Mouse (Mus musculus) adrenal gland, postnatal 36 days (tissue): ENCODE results near the gene S100a11. TPM values are rescaled to one million over a fixed set of nuclear protein-coding genes. Genes with fewer than 3 reads are reported as not detected.
"Not testable (repeated sequence)": the region's sequence is repeated elsewhere in the genome, so short reads cannot be mapped to it uniquely, and the experiment has no call there.

Source experiments
- DNase-seq, 2 experiments: peaks; one replicate each; pipeline ENCODE4 v3.0.0; 2021; ENCODE audit warnings: mixed read lengths in 1 of 2
- total RNA-seq, 2 experiments: library from RNA; stranded (reverse); gene quantifications; 2 replicates each; pipeline ENCODE4 v1.2.3; 2021

The S100a11 gene
- total RNA-seq, 2 experiments from 2014 or later: 207 to 231 TPM

DNA sequence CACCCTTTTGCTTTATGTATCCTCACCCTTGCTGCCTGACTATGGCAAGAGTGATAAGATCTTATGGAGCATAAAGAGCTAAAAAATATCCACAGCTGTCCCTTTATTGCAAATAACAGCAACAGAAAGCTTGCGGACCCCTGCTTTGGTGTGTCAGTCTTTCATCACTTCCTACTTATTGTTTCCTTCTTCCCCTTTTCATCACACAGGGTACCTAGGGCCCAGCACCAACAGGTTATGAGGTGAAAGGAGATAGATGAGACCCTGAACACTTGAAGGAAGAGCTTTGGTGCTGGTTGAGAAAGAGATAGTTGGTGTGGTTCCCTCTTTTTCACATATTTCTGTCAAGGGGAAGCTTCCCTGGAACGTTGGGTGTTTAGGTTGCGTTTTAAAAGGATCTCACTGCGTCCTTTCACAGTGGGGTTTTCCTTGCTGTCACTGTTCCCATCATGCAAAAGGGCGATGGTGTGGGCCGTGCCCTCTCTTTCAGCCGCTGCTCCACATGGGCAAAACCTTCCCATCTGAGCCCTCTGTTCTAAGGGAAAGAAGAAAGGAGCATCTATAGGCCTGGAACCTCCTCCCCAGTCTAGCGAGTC, 1.3 kb downstream of the S100a11 start:
- no peak for DNase-seq

DNA sequence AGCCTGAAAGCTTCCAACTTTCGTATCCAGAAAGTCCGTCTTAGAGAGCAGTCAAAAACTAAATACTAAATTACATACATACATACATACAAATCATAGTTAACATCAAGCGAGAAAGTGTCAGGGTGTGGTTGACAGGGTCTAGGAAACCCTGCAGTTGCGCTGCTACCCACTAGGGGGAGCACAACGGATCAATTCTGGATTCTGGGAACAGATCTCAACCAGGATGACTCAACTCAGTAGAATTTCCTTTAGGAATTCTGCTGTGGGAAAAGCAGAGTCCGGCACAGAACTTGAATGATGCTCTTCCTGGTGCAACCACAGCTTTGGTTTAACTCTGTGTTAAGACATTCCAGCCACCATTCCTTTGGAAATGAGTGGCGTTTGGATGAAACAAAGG, 2.3 kb downstream of the S100a11 start:
- DNase-seq: peak; percentile 67 to 85

DNA sequence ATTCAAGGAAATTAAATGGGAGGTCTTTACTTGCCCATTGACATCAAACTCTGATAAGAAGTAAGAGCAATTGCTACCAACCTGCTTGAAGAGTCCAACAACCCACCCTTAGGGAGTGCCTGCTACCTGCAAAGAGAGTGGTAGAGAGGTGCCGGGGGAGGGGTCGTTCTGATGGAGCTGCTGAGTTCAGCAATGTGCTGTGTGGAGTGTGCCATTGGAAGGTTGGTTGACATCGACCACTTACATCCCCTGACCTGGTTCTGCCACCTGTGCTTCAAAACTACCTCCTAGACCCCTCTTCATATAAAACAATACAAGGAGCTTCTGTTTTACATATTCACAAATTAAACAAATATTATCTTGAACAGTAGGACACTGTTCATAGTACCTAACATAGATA, 7.0 kb downstream of the S100a11 start:
- no peak for DNase-seq

DNA sequence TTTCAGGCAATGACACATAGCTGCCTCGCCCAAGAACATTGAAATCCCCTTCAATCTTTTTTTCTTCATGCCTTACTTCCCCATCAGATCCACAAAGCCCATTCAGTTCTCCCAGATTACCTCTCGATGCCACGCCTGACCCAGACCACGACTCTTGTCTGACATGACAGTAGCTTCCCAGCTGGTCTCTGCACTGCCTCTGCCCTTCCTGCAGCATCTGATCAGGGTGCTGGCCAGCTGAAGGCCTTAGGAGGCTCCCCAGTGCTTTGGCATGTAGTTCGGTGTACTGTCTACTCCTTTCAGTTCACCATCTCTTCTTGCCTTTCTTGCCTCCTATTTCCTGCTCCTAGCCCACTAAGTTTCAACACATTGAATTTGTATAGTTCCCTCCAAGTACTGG, 8.5 kb downstream of the S100a11 start:
- DNase-seq: no peak

DNA sequence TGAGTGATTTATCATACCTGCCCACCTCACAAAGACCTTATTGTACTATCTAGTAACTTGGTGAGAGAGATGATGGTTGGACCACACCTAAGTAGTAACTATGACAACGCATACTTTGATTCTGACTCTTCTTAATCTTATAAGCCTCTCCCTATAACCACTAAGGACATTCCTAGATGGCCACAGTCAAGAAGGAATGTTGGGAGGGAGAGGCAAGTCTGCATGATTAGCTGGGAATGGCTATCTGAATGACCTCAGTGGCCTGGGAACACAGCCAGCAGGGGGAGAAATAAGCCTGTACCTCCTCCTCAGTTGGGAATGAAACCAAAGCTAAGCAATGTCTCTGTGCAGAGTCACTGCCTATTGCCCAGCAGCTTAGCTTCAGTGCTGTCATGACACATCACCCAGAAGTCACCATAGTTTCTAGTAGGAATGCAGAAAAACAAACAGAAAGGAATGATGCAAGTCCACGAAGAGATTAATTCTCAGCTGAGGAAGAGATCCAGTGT, 16.8 kb downstream of the S100a11 start:
- DNase-seq: peak; percentile 73 to 79

DNA sequence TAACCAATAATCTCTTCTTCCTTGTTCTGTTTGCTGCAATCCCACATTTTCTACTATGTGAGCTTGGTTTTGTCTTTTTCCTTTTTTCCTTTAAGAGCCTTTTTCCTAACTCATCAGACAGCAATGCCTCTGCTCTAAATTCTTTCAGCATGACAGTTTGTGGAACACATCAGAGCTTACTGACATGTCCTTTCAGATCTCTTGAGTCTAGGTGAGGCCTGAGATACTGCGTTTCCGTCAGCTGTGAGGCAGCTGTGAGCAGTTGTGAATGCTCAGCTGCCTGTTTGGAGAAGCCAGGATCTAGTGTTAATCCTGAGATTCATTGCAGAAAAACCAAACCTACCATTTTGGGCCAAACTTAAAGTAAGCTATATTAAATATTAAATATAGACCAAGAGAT, 18.2 kb downstream of the S100a11 start:
- no peak for DNase-seq

DNA sequence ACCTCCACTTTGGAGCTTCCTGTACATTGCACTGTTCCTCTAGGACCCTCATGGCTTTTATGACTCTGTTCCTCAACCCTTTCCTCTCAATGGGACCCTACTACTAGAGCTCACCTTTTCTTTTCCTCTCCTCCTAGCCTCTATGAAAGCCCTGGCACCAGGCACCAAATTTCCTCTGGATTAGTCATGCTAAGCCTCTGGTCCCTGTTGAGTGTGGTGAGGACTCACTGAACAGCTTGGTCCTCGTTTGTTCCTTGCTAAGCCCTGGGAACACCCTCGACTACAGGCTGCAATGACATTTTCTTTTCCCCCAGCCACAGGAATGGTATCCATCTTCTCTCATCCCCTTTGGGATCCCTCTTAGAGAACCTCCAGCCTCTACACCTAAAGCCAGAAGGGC, 21.2 kb downstream of the S100a11 start:
- no peak for DNase-seq

DNA sequence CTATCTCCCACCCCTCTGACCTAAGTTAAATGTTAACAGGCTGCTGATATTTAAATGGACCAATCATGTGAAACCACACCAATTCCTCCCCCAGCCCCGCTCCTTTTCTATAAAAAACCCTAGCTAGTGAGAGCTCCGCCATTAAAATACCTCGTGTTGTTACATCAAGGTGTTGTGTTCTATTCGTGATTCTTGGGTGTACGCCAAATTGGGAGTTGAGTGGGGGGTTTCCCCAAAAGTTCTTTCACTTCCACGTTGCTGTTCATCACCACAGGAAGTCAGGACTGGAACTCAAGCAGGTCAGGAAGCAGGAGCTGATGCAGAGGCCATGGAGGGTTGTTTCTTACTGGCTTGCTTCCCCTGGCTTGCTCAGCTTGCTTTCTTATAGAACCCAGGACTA, 23.9 kb downstream of the S100a11 start:
- not testable (repeated sequence) for DNase-seq

DNA sequence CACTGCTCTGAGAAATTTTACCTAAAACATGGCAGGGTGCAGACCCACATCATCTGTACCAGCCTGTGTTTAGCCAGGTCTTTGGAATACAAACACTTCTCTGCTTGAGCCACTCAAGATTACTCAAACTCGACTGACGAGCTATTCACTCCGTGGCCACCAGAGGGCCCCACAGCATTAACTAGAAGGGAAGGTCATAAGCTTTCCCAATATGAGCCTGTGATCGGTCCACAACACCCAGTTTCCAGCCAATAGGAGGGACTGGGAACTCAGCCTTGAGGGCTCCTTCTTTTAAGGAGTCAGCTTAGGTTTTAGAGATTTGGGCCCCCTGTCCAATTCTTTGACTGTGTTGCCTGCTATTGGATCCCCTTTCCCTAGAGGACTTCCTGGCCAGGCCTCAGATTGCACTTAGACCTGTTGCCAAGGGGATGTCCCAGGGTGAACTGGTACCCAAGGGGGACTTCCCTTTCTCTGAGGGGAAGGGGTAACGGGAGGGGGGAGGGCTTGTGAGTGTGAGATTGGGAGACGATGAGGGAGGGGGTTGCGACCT, 26.9 kb downstream of the S100a11 start:
- peak; percentile 88 to 89 for DNase-seq

DNA sequence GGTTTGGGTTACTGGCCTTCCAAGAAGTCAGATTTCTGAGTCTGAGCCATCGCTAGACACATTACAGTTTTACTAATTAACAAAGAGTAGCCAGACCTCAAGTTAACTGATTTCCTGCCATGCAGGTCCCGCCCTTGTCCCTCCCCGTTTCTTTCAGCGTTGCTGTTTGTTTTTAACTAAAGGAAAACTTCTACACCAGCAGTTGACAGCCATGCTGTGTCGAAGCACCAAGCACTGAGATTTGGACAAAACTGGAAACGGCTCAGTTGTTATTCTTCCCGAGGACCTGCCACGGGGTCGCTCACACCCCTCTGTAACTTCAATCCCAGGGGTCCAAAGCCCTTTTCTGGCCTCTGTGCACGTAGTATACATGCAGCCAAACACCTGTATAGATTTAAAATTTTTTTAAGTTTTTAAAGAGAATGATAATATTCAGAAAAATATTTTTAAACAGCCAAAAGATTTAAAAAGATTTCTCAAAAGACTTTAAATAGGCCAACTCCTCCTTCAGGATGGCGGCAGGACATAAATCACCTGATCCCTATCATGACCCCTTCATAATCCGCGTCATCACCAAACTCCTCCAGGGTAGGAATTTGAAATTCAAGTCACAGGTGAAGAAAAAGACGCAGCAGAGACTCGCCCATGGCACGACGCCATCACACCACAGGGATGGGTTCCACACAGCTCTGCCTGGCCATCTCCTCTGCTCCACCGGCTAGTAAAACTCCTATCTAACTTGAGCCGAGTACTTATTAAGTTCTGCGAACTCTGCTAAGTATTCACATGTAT, 27.7 kb downstream of the S100a11 start:
- DNase-seq: no peak

DNA sequence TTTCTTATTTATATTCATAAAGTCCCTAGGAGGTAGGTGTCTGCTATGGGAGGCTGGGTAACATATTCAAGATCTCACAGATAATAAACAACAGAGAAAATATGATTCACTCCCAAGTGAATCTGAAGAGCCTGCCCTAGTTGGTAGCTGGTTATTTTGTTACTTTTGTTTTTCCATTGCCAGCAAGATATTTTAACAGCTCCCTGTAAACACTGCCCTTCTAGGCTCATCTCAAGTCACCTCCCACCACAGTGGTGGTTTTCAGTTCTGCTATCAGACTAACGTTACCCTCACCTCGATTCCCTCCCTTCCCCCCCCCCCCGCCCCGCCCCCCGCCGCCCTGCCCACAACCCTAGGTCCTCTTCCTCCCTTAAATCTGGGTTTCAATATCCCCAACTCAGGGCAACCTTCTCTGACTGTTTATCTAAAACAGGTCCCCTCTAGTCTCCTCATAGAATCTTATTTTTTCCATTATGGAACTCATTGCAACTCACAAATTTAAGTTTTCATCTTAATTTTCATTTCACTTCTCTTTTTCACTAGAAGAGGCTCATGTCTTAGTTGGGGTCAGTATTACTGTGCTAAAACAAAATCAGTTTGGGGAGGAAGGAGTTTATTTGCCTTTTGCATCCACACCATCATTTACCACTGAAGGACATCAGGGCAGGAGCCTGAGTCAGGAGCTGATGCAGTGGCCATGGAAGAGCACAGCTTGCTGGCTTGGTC, 28.4 kb downstream of the S100a11 start:
- DNase-seq: no peak

DNA sequence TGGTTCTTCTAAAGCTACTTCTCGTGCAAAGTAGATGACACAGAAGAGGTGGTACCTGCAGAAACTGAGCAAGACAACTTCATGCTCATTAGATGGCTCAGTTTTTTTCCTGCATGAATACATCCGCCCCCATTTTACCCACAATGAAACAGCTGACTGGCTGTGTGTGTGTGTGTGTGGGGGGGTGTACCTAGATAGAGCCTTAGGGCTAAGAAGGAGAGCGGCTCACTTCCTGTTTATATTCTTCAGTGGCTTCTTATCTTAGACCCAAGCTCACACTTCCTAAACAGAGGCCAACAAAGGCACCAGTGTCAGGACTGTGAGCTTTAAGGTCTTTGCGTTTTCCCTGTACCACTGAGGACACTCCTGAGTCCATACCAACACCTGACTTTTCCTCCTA, 29.7 kb downstream of the S100a11 start:
- DNase-seq: no peak

DNA sequence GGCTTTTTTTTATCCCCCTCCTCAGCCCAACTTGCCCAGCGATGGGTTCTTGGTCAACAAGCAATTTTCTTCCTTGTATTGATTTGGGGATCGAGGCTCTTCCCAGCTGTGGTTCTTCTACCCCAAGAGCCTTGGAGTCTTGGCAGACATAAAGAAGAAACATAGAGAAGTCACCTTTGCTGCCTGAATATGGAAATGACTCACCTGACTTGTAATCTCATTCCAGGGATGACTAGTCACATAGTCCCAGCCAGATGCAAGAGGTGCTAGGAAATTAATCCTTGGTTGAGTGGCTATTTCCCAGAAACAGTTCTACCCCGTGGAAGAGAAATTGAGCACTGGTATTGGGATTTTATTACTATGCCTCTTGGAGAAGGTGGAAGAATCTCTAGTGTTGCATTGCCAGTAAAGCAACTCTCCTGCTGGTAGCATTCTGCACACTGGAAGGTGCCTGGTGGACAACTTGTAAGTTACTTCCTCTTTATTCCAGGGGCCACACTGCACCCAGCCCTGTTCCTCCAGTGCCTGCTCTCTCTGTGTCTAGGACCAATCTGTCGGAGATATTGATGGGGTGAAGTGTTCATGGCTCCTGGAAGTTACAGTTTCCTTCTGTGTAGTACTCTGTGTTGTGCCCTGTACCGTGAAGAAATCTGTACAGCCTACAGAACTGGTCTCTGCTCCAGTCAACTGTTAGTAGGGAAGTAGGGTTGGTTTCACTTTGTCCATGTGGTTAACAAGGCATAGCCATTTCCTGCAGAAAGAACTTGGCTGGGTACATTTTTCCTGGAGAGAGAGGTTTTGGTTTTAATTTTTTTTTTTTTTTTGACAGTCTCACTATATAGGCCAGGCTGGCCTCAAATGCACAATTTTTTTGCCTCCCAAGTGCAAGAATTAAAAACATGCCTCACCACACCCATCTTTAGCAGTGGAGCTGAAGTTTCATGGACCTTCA, 31.9 kb downstream of the S100a11 start:
- DNase-seq: no peak

DNA sequence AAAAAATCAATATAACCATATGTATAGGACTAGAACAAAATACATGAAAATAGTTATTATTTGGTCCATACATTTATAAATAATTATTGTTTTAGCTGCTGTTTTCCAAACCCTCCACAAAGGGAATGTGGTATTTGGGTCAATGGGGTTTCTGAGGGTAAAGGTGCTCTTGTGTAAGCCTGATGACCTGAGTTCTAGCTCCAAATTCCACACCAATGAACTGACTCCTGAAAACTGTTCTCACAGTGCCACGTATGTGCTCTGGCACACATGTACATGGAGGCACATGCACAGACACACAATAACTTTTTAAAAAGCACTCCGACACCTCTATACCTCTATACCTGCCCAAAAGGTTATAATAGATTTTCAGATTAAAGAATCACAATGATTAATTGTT, 33.0 kb downstream of the S100a11 start:
- no peak for DNase-seq

DNA sequence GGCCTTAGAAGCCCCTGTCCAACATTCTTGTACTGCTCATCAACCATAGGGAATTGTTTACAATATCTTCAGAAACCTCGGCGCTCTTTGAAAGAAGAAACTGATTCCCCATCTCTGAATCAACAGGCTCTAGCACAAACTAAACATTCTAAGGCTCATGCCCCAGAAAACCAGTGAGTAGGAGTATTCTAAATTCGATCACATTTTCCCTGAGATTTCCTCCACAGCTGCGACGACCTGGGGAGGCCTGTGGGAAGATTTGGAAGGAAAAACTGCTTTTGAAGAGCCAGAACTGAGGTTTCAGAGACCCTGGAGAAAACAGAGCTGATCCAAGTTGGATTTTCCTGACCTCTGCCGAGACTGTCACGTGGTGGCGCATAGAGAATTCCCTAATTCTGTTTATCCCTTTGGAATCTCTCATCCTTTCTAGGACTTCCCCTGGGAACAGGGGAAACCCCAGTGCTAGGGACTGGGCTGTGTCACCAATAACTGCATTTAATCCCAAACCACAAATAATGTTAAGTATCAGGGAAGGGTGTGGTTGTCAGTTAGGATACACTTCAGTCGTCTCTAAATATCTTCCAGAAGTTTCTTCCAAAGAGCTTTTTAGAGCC, 33.6 kb downstream of the S100a11 start:
- DNase-seq: no peak

DNA sequence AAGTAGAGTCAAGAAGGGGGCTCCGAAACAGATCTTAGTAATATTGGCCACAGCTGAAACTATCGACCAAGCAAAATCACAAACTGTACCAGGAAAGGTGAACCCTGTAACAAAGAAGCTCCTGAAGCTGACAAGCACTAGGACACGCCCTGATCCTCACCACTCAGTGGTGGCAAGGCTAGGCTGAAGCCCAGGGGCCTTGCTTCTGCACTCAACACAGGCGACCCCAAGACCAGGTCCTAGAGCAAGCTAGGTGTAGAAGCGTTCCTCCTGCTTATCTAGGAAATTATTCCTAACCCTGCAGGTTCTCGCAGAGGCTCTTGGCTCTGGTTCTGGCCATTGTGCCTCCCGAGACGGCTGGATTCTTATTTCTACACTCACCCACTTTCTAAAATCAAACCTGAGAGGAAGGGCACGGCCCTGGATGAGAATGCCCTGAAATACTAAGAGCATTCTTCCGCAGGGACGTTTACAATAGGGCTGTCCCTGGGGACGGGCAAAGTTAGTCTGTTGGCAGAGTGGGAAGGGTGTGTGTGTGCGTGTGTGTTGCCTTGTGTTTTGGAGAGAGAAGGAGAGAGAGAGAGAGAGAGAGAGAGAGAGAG, 34.2 kb downstream of the S100a11 start:
- no peak for DNase-seq

DNA sequence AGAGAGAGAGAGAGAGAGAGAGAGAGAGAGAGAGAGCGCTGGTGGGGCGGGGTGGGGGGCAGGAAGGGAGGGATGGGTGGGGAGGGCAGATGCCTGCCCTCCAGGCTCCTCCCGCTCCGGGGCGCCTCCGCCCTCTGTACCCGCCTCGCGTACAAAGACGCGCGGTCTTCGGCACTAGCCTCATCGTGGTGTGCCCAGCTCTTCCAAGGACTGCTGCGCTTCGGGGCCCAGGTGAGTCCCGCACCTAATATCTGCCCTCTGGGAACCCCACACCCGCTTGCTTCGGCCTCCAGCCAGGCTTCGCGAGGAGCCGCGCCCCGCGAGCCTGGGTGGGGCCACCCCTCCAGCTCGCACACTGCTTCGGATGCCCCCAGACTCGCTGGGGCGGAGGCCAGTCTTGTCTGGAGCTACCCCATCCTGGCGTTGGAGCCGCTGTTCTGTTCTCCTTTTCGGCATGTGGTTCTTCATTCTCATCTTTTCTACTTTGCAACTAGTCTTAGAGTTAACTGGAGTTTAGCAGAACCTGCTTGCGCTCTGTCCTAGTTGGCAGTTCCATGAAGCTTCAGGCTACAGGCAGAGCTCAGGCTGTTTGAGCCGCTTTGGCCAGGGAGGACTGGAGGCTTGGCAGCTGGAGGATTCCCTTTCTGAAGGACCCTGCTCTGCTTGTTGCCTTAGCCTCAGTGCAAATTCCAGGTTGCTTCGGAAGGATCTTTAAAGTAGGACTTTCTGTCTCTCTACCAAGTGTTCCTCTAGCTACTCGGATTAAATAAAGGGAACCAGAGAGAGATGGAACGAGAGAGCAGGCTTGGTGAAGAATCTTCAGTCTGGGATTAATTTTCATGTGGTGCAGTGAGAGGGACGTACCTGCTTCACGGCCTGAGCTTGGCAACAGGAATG, 34.9 kb downstream of the S100a11 start, which contains the start of gene S100a10:
Gene S100a10, plus strand, starts transcription at position 100 of the 897 bp plus-strand sequence.
- peak; percentile 85 to 87 for DNase-seq

DNA sequence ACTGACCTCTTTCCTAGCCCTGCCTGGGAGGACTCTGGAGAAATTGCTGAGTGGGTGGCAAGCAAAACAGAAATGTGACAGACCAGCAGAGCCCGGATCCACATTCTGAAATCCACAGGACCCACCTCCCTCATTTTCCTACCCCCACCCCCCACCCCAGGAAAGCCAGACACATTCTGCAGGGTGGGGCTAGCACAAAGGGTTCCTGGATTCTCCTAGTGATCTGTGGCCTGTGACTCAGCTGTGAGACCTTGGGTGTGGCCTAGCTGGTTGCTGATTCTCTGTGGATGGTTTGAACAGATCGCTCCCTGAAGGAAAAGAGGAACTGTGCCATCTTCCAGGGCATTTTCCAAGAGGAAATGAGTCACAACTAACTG, 35.6 kb downstream of the S100a11 start:
- DNase-seq: peak; percentile 80 to 83

DNA sequence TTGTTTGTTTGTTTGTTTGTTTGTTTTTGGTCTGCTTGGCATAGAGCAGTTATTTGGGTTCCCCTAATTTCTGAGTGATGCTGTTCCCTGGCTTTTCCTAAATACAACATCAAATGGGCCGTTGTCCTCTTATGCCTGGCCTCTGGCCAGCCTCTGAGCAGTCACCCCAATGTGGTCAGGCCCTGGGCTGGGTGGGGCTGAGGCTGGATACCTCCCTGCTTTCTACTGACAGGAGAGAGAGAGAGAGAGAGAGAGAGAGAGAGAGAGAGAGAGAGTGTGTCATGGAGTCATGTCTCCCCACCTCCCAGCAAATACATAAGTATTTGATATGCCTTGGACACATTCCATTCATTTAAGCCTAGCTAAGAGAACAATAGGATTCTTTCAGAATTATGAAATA, 36.3 kb downstream of the S100a11 start:
- DNase-seq: peak in 1 of 2 experiments; percentile 30

DNA sequence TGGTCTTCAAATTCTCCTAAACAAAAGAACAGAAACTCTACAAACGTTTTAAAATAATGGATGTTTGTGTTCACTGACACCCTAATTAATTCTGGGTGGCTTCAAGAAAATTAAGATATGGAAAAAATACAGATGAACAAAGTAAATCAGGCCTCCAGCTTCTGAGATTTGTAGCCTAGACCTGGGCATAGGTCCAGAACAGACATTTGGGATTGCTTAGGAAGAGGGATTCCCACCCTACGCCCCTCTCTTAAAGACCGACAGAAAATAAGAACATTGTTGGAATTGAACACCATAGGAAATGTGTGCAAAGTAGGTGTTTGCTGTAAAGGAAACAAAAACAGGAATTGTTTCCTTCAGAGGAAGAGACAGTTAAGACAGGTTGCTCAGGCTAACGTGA, 37.2 kb downstream of the S100a11 start:
- DNase-seq: no peak
